Mouse (Mus musculus) mature B cell (primary cell): ENCODE data around the gene Crhr2.

ENCODE experiments used
- in situ Hi-C: fragments of 300-500 bp; cut with MboI; formaldehyde crosslinking; loops from 2 replicates; pipeline ENCODE4 v1.14.3; 2019

Gene Crhr2

GRCm38 (mm10) chr6:55126576-55126975, 6.2 kb downstream of the Crhr2 start:
- in situ Hi-C loops, result no loop called here

GRCm38 (mm10) chr6:55123056-55123455, 9.8 kb downstream of the Crhr2 start:
- in situ Hi-C loops, result no loop called here

- in situ Hi-C loops, result no loop called here
Observed at GRCm38 (mm10) chr6:55117325-55118109, 15.3 kb downstream of the Crhr2 start.

- in situ Hi-C loops, result no loop called here
Observed at GRCm38 (mm10) chr6:55108358-55108757, 24.5 kb downstream of the Crhr2 start.

- in situ Hi-C loops, result no loop called here
Observed at GRCm38 (mm10) chr6:55098603-55099002, 34.2 kb downstream of the Crhr2 start.

- in situ Hi-C loops, result no loop called here
Observed at GRCm38 (mm10) chr6:55098030-55098429, 34.8 kb downstream of the Crhr2 start.

GRCm38 (mm10) chr6:55093431-55094146, 39.2 kb downstream of the Crhr2 start:
- in situ Hi-C loops, result no loop called here

GRCm38 (mm10) chr6:55091396-55091795, 41.4 kb downstream of the Crhr2 start:
- in situ Hi-C loops, result no loop called here

- in situ Hi-C loops, result no loop called here
Observed at GRCm38 (mm10) chr6:55090639-55091038, 42.2 kb downstream of the Crhr2 start.

- in situ Hi-C loops, result no loop called here
Observed at GRCm38 (mm10) chr6:55087355-55087754, 45.5 kb downstream of the Crhr2 start.

GRCm38 (mm10) chr6:55082261-55083051, 50.4 kb downstream of the Crhr2 start:
- in situ Hi-C loops, result no loop called here

- in situ Hi-C loops, result no loop called here
Observed at GRCm38 (mm10) chr6:55081379-55081778, 51.4 kb downstream of the Crhr2 start.

- in situ Hi-C loops, result no loop called here
Observed at GRCm38 (mm10) chr6:55076561-55077255, 56.1 kb downstream of the Crhr2 start.

- in situ Hi-C loops, result no loop called here
Observed at GRCm38 (mm10) chr6:55065903-55066302, 66.9 kb downstream of the Crhr2 start.

- in situ Hi-C loops, result no loop called here
Observed at GRCm38 (mm10) chr6:55064477-55064827, 68.4 kb downstream of the Crhr2 start.

- in situ Hi-C loops, result no loop called here
Observed at GRCm38 (mm10) chr6:55063793-55064476, 68.9 kb downstream of the Crhr2 start.

GRCm38 (mm10) chr6:55062200-55062599, 70.6 kb downstream of the Crhr2 start:
- in situ Hi-C loops, result no loop called here

- in situ Hi-C loops, result no loop called here
Observed at GRCm38 (mm10) chr6:55061328-55061727, 71.5 kb downstream of the Crhr2 start.

- in situ Hi-C loops, result no loop called here
Observed at GRCm38 (mm10) chr6:55060241-55060825, 72.5 kb downstream of the Crhr2 start.

- in situ Hi-C loops, result no loop called here
Observed at GRCm38 (mm10) chr6:55057427-55057826, 75.4 kb downstream of the Crhr2 start.

GRCm38 (mm10) chr6:55054491-55054890, 78.3 kb downstream of the Crhr2 start:
- in situ Hi-C loops, result no loop called here
